Mouse (Mus musculus): ENCODE results near the gene Kcnma1. TPM values are rescaled to one million over a fixed set of nuclear protein-coding genes. Genes with fewer than 3 reads are reported as not detected.

Gene Kcnma1
- polyA plus RNA-seq, 1 experiment from 2014 or later: 8.2 TPM

DNA sequence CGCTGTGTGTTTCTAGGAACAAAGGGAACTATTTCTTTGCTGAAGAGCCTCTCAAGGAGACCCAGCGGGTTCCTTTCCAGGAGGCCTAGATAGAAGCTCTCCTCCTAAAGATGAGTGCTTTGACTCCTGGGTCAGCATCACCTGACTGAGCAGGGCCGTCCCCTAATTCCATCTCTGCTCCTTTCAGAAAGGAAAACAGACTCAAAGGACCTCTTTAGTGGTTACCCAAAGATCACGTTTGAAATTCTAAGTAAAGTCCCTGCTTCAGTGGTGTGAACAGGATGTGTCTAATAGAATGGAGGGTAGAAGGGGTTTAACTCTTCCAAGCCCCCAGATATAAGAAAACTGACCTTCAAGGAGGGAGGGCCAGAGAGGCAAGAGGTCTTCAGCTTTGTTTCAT is 411.4 kb downstream of the Kcnma1 start:
- no peak overlapping the region for H3K4me2 ChIP-seq (ENCODE audit: low read length)
- WGBS: 43% methylated on average over 4 of the region's 4 CpGs
- H3K36me3 ChIP-seq (ENCODE audit: control insufficient read depth, insufficient read depth, low read length): no peaks in the 10 kb centered on the region
- DNase-seq (ENCODE audit: low spot score) (no peak), ATAC-seq (replicated peaks; ENCODE audit: low FRiP score, low TSS enrichment, low read depth) (no peak)
- no peaks in the 10 kb centered on the region for H3K4me1 ChIP-seq (replicated peaks; ENCODE audit: control insufficient read depth, insufficient read depth, low read length)
- no peak overlapping the region for H3K4me3 ChIP-seq (ENCODE audit: low read depth, low read length)
- H3K27me3 ChIP-seq (replicated peaks; ENCODE audit: control insufficient read depth, insufficient read depth, low read length): no peaks in the 10 kb centered on the region
- H3K9me3 ChIP-seq (ENCODE audit: control insufficient read depth, low read length): no peaks in the 10 kb centered on the region
- H3K27ac ChIP-seq (ENCODE audit: low read depth): no peak overlapping the region
- H3K9ac ChIP-seq (ENCODE audit: low read length): no peak overlapping the region

DNA sequence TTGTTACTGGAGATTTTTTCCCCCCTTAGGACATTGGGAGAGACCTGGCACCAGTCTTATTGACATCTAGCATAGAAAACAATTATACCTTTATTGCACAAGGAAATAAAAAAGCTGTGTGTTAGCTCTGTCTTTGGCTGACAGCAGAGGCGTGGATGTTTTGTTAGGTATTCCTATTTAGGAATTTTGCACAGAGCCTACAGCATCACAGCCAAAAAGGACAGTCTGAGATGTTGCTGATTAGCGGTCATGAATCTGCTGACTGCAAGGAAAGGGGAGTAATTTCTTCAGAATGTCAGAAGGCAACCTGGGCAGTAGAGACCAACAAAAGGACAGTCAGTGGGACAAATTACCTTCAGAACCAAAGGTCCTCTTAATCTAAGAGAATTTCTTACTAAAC is 412.2 kb downstream of the Kcnma1 start:
- H3K9me3 ChIP-seq (ENCODE audit: control insufficient read depth, low read length): no peaks in the 10 kb centered on the region
- no peaks in the 10 kb centered on the region for H3K36me3 ChIP-seq (ENCODE audit: control insufficient read depth, insufficient read depth, low read length)
- H3K27ac ChIP-seq (ENCODE audit: low read depth): no peak overlapping the region
- ATAC-seq (replicated peaks; ENCODE audit: low FRiP score, low TSS enrichment, low read depth) (no peak), DNase-seq (ENCODE audit: low spot score) (no peak)
- no peak overlapping the region for H3K4me2 ChIP-seq (ENCODE audit: low read length)
- no peaks in the 10 kb centered on the region for H3K4me1 ChIP-seq (replicated peaks; ENCODE audit: control insufficient read depth, insufficient read depth, low read length)
- WGBS: 78% methylated on average over 2 of the region's 2 CpGs
- H3K9ac ChIP-seq (ENCODE audit: low read length): no peak overlapping the region
- H3K27me3 ChIP-seq (replicated peaks; ENCODE audit: control insufficient read depth, insufficient read depth, low read length): no peaks in the 10 kb centered on the region
- H3K4me3 ChIP-seq (ENCODE audit: low read depth, low read length): no peak overlapping the region

DNA sequence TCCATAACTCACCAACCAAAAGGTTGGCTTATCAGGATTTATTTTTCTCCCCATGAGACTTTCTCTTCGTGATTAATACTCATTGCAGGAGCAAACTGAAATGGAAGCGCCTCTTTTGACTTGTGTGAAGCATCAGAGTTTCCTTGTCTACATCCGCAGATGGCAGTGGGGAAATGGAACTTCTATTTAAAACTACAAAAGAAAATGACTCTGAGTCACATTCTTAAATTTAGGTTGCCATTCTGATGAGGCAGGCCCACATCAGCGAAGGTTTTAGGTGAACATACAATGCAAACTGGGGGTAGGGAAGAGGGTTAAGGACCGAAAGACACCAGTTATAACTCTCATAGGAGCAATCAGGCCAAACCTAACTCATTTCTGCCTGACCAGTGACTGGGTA is 419.7 kb downstream of the Kcnma1 start:
- WGBS: 81% methylated on average over 5 of the region's 5 CpGs
- no peak overlapping the region for H3K9ac ChIP-seq (ENCODE audit: low read length)
- H3K4me2 ChIP-seq (ENCODE audit: low read length): no peak overlapping the region
- H3K27ac ChIP-seq (ENCODE audit: low read depth): no peak overlapping the region
- no peak overlapping the region for H3K4me3 ChIP-seq (ENCODE audit: low read depth, low read length)
- no peaks in the 10 kb centered on the region for H3K9me3 ChIP-seq (ENCODE audit: control insufficient read depth, low read length)
- DNase-seq (ENCODE audit: low spot score): no peak
- H3K36me3 ChIP-seq (ENCODE audit: control insufficient read depth, insufficient read depth, low read length): no peaks in the 10 kb centered on the region
- H3K4me1 ChIP-seq (replicated peaks; ENCODE audit: control insufficient read depth, insufficient read depth, low read length): no peaks in the 10 kb centered on the region
- H3K27me3 ChIP-seq (replicated peaks; ENCODE audit: control insufficient read depth, insufficient read depth, low read length): no peaks in the 10 kb centered on the region
- ATAC-seq (replicated peaks; ENCODE audit: low FRiP score, low TSS enrichment, low read depth): no peak

DNA sequence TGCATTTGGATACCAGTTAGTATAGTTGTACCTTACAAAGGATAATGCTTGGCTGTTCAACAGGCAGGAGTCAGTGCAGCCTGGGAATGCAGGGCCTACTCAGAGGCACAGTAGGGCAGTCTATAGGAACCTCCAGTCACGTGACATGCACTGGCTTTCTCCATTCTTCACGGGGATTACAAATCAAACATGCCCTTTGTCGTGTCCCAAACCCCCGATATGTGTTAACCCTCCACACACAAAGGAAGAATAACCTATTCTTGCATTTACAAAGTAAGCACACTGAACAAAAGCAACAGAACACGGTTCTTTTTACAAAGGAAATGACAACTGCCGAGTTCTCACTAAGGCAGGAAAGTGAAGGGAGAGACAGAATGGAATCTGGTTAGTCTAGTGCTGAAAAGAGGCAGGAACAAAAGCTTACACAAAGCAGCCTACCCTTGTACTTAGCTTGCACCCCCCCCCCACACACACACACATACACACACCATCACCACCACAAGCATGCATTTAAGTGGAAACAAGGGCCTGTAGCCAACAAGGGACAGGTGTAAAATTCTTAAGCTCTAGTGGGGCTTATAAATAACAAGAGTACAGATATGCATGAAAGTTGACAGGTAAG is 421.4 kb downstream of the Kcnma1 start:
- Histone ChIP-seq H3K27me3 (replicated peaks; ENCODE audit: control insufficient read depth, insufficient read depth, low read length) (no peaks in the 10 kb centered on the region), H3K4me2 (ENCODE audit: low read length) (no peak overlapping the region), H3K9me3 (ENCODE audit: control insufficient read depth, low read length) (no peaks in the 10 kb centered on the region), H3K9ac (ENCODE audit: low read length) (no peak overlapping the region), H3K27ac (ENCODE audit: low read depth) (no peak overlapping the region), H3K4me1 (replicated peaks; ENCODE audit: control insufficient read depth, insufficient read depth, low read length) (no peaks in the 10 kb centered on the region), H3K36me3 (ENCODE audit: control insufficient read depth, insufficient read depth, low read length) (no peaks in the 10 kb centered on the region), H3K4me3 (ENCODE audit: low read depth, low read length) (no peak overlapping the region)
- ATAC-seq (replicated peaks; ENCODE audit: low FRiP score, low TSS enrichment, low read depth) (no peak), DNase-seq (ENCODE audit: low spot score) (no peak)
- 69% methylated on average over 6 of the region's 6 CpGs for WGBS

DNA sequence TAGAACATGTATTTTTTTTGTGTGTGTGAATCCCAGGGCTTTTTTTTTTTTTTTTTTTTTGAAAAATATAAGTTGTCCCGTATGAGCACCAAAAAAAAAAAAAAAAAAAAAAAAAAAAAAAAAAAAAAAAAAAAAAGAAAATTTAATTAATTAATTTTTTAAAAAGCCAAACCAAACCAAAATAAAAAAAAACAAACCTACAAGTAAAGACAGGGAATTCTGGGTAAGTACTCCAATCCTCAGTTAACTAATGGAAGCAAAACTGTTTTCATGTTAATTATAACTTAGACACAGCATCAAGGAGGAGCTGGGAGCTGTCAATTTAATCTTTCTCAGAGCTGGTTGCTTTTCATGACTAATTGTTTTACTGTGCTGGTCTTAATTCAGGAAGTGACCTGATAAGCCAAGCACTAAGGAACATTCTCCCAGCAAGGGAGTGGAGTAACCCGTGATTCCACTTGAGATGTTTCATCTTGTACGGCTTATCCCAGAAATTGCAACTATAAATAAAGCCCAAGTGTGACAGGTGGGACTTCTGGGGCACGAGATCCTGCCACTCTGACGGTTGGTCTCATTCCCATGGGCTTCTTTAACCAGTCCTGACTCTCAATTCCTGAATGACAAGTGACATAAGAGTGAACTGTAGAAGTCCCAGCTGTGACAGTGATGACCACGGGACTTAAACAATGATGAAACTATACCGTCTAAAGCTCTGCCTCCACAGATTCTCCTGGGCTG is 424.4 kb downstream of the Kcnma1 start:
- 61% methylated on average over 7 of the region's 7 CpGs for WGBS
- H3K27ac ChIP-seq (ENCODE audit: low read depth): no peak overlapping the region
- ATAC-seq (replicated peaks; ENCODE audit: low FRiP score, low TSS enrichment, low read depth) (no peak), DNase-seq (ENCODE audit: low spot score) (no peak)
- no peaks in the 10 kb centered on the region for H3K36me3 ChIP-seq (ENCODE audit: control insufficient read depth, insufficient read depth, low read length)
- H3K4me3 ChIP-seq (ENCODE audit: low read depth, low read length): no peak overlapping the region
- no peaks in the 10 kb centered on the region for H3K9me3 ChIP-seq (ENCODE audit: control insufficient read depth, low read length)
- no peaks in the 10 kb centered on the region for H3K4me1 ChIP-seq (replicated peaks; ENCODE audit: control insufficient read depth, insufficient read depth, low read length)
- no peak overlapping the region for H3K4me2 ChIP-seq (ENCODE audit: low read length)
- H3K9ac ChIP-seq (ENCODE audit: low read length): no peak overlapping the region
- 0 out of 2 replicates have a peak, but pooled peaks cover 3% of the 10 kb centered on the region for H3K27me3 ChIP-seq (replicated peaks; ENCODE audit: control insufficient read depth, insufficient read depth, low read length)

DNA sequence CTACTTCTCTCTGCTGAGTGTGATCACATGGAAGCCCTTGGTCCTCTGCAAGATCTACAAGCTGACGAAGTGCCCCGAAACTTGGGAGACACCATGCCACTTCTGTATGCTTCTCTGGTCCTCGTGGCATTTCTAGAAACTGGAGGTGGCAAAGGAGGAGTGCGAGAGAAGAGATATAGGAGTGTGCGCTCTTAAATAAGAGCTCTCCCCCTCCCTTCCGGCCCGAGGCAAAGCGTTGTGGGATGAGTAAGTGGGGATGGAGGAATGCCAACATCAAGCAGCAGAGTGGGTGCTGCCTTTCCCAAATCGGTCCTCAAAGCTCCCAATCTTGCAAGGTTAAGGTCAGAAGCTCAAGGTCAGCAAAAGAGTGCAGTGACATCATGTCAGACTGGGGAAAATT is 426.8 kb downstream of the Kcnma1 start:
- H3K4me3 ChIP-seq (ENCODE audit: low read depth, low read length): no peak overlapping the region

DNA sequence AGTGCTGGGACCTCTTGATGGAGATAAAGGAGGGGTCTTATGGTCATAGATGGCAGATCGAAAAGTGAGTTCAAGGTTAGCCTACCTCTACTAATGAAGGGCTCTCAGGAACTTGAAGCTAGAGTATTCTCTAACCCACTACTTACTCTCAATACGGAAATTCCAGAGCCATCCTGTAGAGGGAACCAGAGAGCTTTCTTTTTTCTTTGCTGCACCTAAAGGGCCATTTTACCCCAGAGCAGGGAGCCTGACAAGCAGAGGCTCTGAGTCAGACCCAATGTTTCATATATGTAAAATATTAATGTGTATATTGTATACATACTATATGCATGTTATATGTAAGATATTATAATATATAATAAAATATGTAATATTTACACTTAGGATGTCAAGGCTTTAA is 431.1 kb downstream of the Kcnma1 start:
- Histone ChIP-seq H3K4me1 (replicated peaks; ENCODE audit: control insufficient read depth, insufficient read depth, low read length) (no peaks in the 10 kb centered on the region), H3K4me2 (ENCODE audit: low read length) (no peak overlapping the region), H3K9ac (ENCODE audit: low read length) (no peak overlapping the region), H3K27me3 (replicated peaks; ENCODE audit: control insufficient read depth, insufficient read depth, low read length) (0 out of 2 replicates have a peak, but pooled peaks cover 3% of the 10 kb centered on the region), H3K9me3 (ENCODE audit: control insufficient read depth, low read length) (no peaks in the 10 kb centered on the region), H3K4me3 (ENCODE audit: low read depth, low read length) (no peak overlapping the region), H3K36me3 (ENCODE audit: control insufficient read depth, insufficient read depth, low read length) (no peaks in the 10 kb centered on the region), H3K27ac (ENCODE audit: low read depth) (no peak overlapping the region)
- 18% methylated on average over 2 of the region's 2 CpGs for WGBS
- ATAC-seq (replicated peaks; ENCODE audit: low FRiP score, low TSS enrichment, low read depth): peak; percentile 27; the same call in 1 of the 2 replicates
- no peak for DNase-seq (ENCODE audit: low spot score)

More for the DNA sequence above, 426.8 kb downstream of the Kcnma1 start:
- H3K4me1 ChIP-seq (replicated peaks; ENCODE audit: control insufficient read depth, insufficient read depth, low read length): no peaks in the 10 kb centered on the region
- H3K36me3 ChIP-seq (ENCODE audit: control insufficient read depth, insufficient read depth, low read length): no peaks in the 10 kb centered on the region
- 0 out of 2 replicates have a peak, but pooled peaks cover 3% of the 10 kb centered on the region for H3K27me3 ChIP-seq (replicated peaks; ENCODE audit: control insufficient read depth, insufficient read depth, low read length)
- ATAC-seq (replicated peaks; ENCODE audit: low FRiP score, low TSS enrichment, low read depth): no peak
- no peaks in the 10 kb centered on the region for H3K9me3 ChIP-seq (ENCODE audit: control insufficient read depth, low read length)
- H3K4me2 ChIP-seq (ENCODE audit: low read length): no peak overlapping the region
- H3K9ac ChIP-seq (ENCODE audit: low read length): no peak overlapping the region
- no peak for DNase-seq (ENCODE audit: low spot score)
- 70% methylated on average over 9 of the region's 9 CpGs for WGBS
- no peak overlapping the region for H3K27ac ChIP-seq (ENCODE audit: low read depth)

DNA sequence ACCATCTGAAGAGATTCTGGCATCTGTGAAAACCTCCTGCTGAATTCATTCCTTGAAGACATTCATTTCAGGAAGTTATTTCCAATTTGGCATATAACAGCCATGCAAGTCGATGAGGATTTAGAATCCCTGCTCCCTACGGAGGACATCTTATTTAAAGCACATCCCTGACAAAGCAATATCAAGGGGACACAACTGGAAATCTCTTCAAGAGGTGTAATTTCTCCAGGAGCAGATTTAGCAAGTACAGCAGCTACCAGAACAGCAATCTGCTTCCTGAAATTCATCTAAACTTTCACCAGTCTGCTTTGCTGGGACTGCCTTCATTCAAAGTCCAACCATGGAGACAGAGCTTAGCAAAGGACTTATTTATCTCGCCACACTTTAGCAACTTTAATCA is 433.0 kb downstream of the Kcnma1 start:
- H3K27me3 ChIP-seq (replicated peaks; ENCODE audit: control insufficient read depth, insufficient read depth, low read length): no peaks in the 10 kb centered on the region
- H3K9ac ChIP-seq (ENCODE audit: low read length): no peak overlapping the region
- no peak overlapping the region for H3K4me3 ChIP-seq (ENCODE audit: low read depth, low read length)
- DNase-seq (ENCODE audit: low spot score) (no peak), ATAC-seq (replicated peaks; ENCODE audit: low FRiP score, low TSS enrichment, low read depth) (no peak)
- no peaks in the 10 kb centered on the region for H3K9me3 ChIP-seq (ENCODE audit: control insufficient read depth, low read length)
- WGBS: 82% methylated on average over 3 of the region's 3 CpGs
- no peak overlapping the region for H3K4me2 ChIP-seq (ENCODE audit: low read length)
- no peaks in the 10 kb centered on the region for H3K4me1 ChIP-seq (replicated peaks; ENCODE audit: control insufficient read depth, insufficient read depth, low read length)
- no peaks in the 10 kb centered on the region for H3K36me3 ChIP-seq (ENCODE audit: control insufficient read depth, insufficient read depth, low read length)
- no peak overlapping the region for H3K27ac ChIP-seq (ENCODE audit: low read depth)

DNA sequence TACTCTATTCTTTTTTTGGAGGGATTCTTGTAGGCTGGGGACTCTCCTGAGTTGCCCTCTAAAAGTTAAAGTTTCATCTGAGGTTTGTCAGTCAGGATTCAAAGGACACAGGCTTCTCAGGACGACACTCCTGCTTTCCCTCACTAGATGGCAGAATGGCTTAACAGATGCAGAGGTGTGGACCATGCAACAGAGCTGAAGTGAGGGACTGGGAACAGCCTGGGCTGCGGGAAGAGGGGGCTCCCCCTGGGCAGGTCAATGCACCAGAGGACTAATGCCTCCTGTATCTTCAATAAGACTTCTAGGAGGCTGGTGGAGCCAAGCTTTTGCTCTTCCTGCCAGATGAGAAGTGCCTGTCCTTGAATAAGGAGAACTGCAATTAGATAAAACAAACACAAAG is 438.3 kb downstream of the Kcnma1 start:
- Histone ChIP-seq H3K9me3 (ENCODE audit: control insufficient read depth, low read length) (no peaks in the 10 kb centered on the region), H3K27ac (ENCODE audit: low read depth) (no peak overlapping the region)
- 5% methylated on average over 2 of the region's 2 CpGs for WGBS

More for the DNA sequence above, 438.3 kb downstream of the Kcnma1 start:
- Histone ChIP-seq H3K36me3 (ENCODE audit: control insufficient read depth, insufficient read depth, low read length) (no peaks in the 10 kb centered on the region), H3K4me2 (ENCODE audit: low read length) (no peak overlapping the region), H3K4me1 (replicated peaks; ENCODE audit: control insufficient read depth, insufficient read depth, low read length) (no peaks in the 10 kb centered on the region), H3K27me3 (replicated peaks; ENCODE audit: control insufficient read depth, insufficient read depth, low read length) (no peaks in the 10 kb centered on the region), H3K9ac (ENCODE audit: low read length) (no peak overlapping the region), H3K4me3 (ENCODE audit: low read depth, low read length) (no peak overlapping the region)
- DNase-seq (ENCODE audit: low spot score) (no peak), ATAC-seq (replicated peaks; ENCODE audit: low FRiP score, low TSS enrichment, low read depth) (no peak)

Data from intestine, embryonic 14.5 days (tissue).